Mouse (Mus musculus): ENCODE measurements around the gene Gm8947. TPM values are rescaled to one million over a fixed set of nuclear protein-coding genes. Genes with fewer than 3 reads are reported as not detected.

Gene Gm8947
- polyA plus RNA-seq, 1 experiment from 2014 or later: not detected

Other genes starting within 250 kb of the Gm8947 start
- 35.1 and 35.9 TPM in 2 replicates for gene Hmcn1, start 198.9 kb upstream of the Gm8947 start, polyA plus RNA-seq (2014; fragmentation: Nextera tagmentation; extraction: Ambion mirVana)
- gene Gm47985, start 9.8 kb upstream of the Gm8947 start, polyA plus RNA-seq (2014; fragmentation: Nextera tagmentation; extraction: Ambion mirVana): 0.34 TPM in 1 of 2 replicates, not detected in the other
- gene Gm47995, start 6.1 kb downstream of the Gm8947 start, polyA plus RNA-seq (2014; fragmentation: Nextera tagmentation; extraction: Ambion mirVana): not detected in 2 replicates
- not detected in 2 replicates for gene 3110040M04Rik, start 11.7 kb downstream of the Gm8947 start, polyA plus RNA-seq (2014; fragmentation: Nextera tagmentation; extraction: Ambion mirVana)
- not detected in 2 replicates for gene Gm47996, start 17.8 kb downstream of the Gm8947 start, polyA plus RNA-seq (2014; fragmentation: Nextera tagmentation; extraction: Ambion mirVana)
- 305 and 318 TPM in 2 replicates for gene Ivns1abp, start 152.1 kb downstream of the Gm8947 start, polyA plus RNA-seq (2014; fragmentation: Nextera tagmentation; extraction: Ambion mirVana)
- 17.4 and 19.9 TPM in 2 replicates for gene Swt1, start 236.1 kb downstream of the Gm8947 start, polyA plus RNA-seq (2014; fragmentation: Nextera tagmentation; extraction: Ambion mirVana)
- gene Trmt1l, start 236.2 kb downstream of the Gm8947 start, polyA plus RNA-seq (2014; fragmentation: Nextera tagmentation; extraction: Ambion mirVana): 39.6 and 43.2 TPM in 2 replicates

All from heart, embryonic 14.5 days (tissue).